Mouse (Mus musculus) forebrain, embryonic 11.5 days (tissue): ENCODE data around the gene Abhd12b. TPM values are rescaled to one million over a fixed set of nuclear protein-coding genes. Genes with fewer than 3 reads are reported as not detected.

Source experiments
- ATAC-seq: fragments of 200-750 bp; cut with Nextera tagmentation; replicated peaks from 2 replicates; pipeline ENCODE4 v1.8.0; 2017; ENCODE audit warnings: moderate TSS enrichment; ENCODE audit not compliant: low FRiP score
- DNase-seq: peaks from one replicate; pipeline ENCODE4 v3.0.0-alpha.2; 2017; ENCODE audit warnings: low spot score
- H3K27ac ChIP-seq: fragments of 300-500 bp; sonication (generic); 2 replicates; pipeline ENCODE4 v1.5.1; 2014; ENCODE audit warnings: low read depth, low read length
- H3K27me3 ChIP-seq: fragments of 300-500 bp; sonication (generic); 2 replicates; pipeline ENCODE4 v1.6.1; 2014; ENCODE audit warnings: mild to moderate bottlenecking, low read length, mixed read lengths; ENCODE audit not compliant: control insufficient read depth, insufficient read depth
- H3K36me3 ChIP-seq: fragments of 300-500 bp; sonication (generic); 2 replicates; pipeline ENCODE4 v1.6.1; 2014; ENCODE audit warnings: mild to moderate bottlenecking, low read length, moderate library complexity, mixed read lengths; ENCODE audit not compliant: control insufficient read depth, insufficient read depth
- H3K4me1 ChIP-seq: fragments of 300-500 bp; sonication (generic); replicated peaks from 2 replicates; pipeline ENCODE4 v1.6.1; 2014; ENCODE audit warnings: low read length, mixed read lengths; ENCODE audit not compliant: control insufficient read depth, insufficient read depth
- H3K4me2 ChIP-seq: fragments of 300-500 bp; sonication (generic); 2 replicates; pipeline ENCODE4 v1.6.1; 2014; ENCODE audit warnings: low read depth, mild to moderate bottlenecking, low read length, moderate library complexity, mixed read lengths; ENCODE audit not compliant: severe bottlenecking
- H3K4me3 ChIP-seq: fragments of 300-500 bp; sonication (generic); 2 replicates; pipeline ENCODE4 v1.5.1; 2014; ENCODE audit warnings: low read depth, low read length
- H3K9ac ChIP-seq: fragments of 300-500 bp; sonication (generic); 2 replicates; pipeline ENCODE4 v1.6.1; 2014; ENCODE audit warnings: low read length
- H3K9me3 ChIP-seq: fragments of 300-500 bp; sonication (generic); 2 replicates; pipeline ENCODE4 v1.6.1; 2016; ENCODE audit warnings: low read length, mixed read lengths; ENCODE audit not compliant: control insufficient read depth
- WGBS: fragments of 180-500 bp; shearing (Covaris S2); extraction: QIAGEN DNeasy Blood & Tissue Kit; methylation state at CpG from one replicate; pipeline ENCODE4 v1.1.7; 2014; 5-methylcytosine and 5-hydroxymethylcytosine counted together
- polyA plus RNA-seq: library from polyadenylated mRNA; unstranded; fragments of >200 nt; fragmentation: Nextera tagmentation; extraction: Ambion mirVana; gene quantifications from 2 replicates; pipeline ENCODE4 v1.2.1, GENCODE M21; 2014

Gene Abhd12b
- polyA plus RNA-seq, 1 experiment from 2014 or later, result not detected

GRCm38 (mm10) chr12:70131042-70131675 lies 22.8 kb upstream of the Abhd12b start:
- no peak for ATAC-seq
- no peaks in the 10 kb centered on the region for H3K36me3 ChIP-seq
- H3K9me3 ChIP-seq, result no peaks in the 10 kb centered on the region
- no peak overlapping the region for H3K27ac ChIP-seq
- H3K4me3 ChIP-seq, result no peak overlapping the region
- no peak overlapping the region for H3K9ac ChIP-seq
- H3K4me1 ChIP-seq, result no peaks in the 10 kb centered on the region
- no peak overlapping the region for H3K4me2 ChIP-seq
- no peak for DNase-seq
- no peaks in the 10 kb centered on the region for H3K27me3 ChIP-seq
- 48% methylated on average over 20 of the region's 20 CpGs for WGBS

- Histone ChIP-seq H3K9me3 (no peaks in the 10 kb centered on the region), H3K4me3 (no peak overlapping the region), H3K27ac (no peak overlapping the region), H3K36me3 (no peaks in the 10 kb centered on the region), H3K4me1 (no peaks in the 10 kb centered on the region), H3K9ac (no peak overlapping the region), H3K4me2 (no peak overlapping the region), H3K27me3 (no peaks in the 10 kb centered on the region)
- WGBS, result 88% methylated on average over 20 of the region's 20 CpGs
- DNase-seq (no peak), ATAC-seq (no peak)
These were observed 19.2 kb upstream of the Abhd12b start for GRCm38 (mm10) chr12:70134627-70135235.

- H3K27ac ChIP-seq, result no peak overlapping the region
- no peak for ATAC-seq
- 74% methylated on average over 12 of the region's 12 CpGs for WGBS
These were observed 17.7 kb upstream of the Abhd12b start for GRCm38 (mm10) chr12:70136185-70136756.

GRCm38 (mm10) chr12:70137095-70137494 lies 16.8 kb upstream of the Abhd12b start:
- Histone ChIP-seq H3K27ac (no peak overlapping the region), H3K4me1 (no peaks in the 10 kb centered on the region), H3K36me3 (no peaks in the 10 kb centered on the region), H3K27me3 (no peaks in the 10 kb centered on the region), H3K9me3 (no peaks in the 10 kb centered on the region), H3K9ac (no peak overlapping the region), H3K4me2 (no peak overlapping the region), H3K4me3 (no peak overlapping the region)
- ATAC-seq (no peak), DNase-seq (no peak)
- 82% methylated on average over 4 of the region's 4 CpGs for WGBS

More at GRCm38 (mm10) chr12:70136185-70136756, 17.7 kb upstream of the Abhd12b start:
- no peaks in the 10 kb centered on the region for H3K9me3 ChIP-seq
- H3K4me2 ChIP-seq, result no peak overlapping the region
- no peak for DNase-seq
- H3K4me3 ChIP-seq, result no peak overlapping the region
- H3K27me3 ChIP-seq, result no peaks in the 10 kb centered on the region
- no peak overlapping the region for H3K9ac ChIP-seq
- no peaks in the 10 kb centered on the region for H3K4me1 ChIP-seq
- no peaks in the 10 kb centered on the region for H3K36me3 ChIP-seq

GRCm38 (mm10) chr12:70137626-70138025 lies 16.3 kb upstream of the Abhd12b start:
- Histone ChIP-seq H3K9me3 (no peaks in the 10 kb centered on the region), H3K4me1 (no peaks in the 10 kb centered on the region), H3K4me3 (no peak overlapping the region), H3K27ac (no peak overlapping the region), H3K36me3 (no peaks in the 10 kb centered on the region), H3K9ac (no peak overlapping the region), H3K4me2 (no peak overlapping the region), H3K27me3 (no peaks in the 10 kb centered on the region)
- 86% methylated on average over 9 of the region's 9 CpGs for WGBS
- ATAC-seq (no peak), DNase-seq (no peak)

GRCm38 (mm10) chr12:70139871-70140270 lies 14.1 kb upstream of the Abhd12b start:
- H3K27me3 ChIP-seq, result no peaks in the 10 kb centered on the region
- H3K27ac ChIP-seq, result no peak overlapping the region
- no peak overlapping the region for H3K4me3 ChIP-seq
- H3K9me3 ChIP-seq, result no peaks in the 10 kb centered on the region
- no peak for ATAC-seq
- H3K4me1 ChIP-seq, result no peaks in the 10 kb centered on the region
- H3K4me2 ChIP-seq, result no peak overlapping the region
- WGBS, result 66% methylated on average over 4 of the region's 4 CpGs
- no peaks in the 10 kb centered on the region for H3K36me3 ChIP-seq
- DNase-seq, result no peak
- no peak overlapping the region for H3K9ac ChIP-seq

GRCm38 (mm10) chr12:70140542-70140941 lies 13.4 kb upstream of the Abhd12b start:
- no peaks in the 10 kb centered on the region for H3K36me3 ChIP-seq
- no peaks in the 10 kb centered on the region for H3K9me3 ChIP-seq
- H3K27me3 ChIP-seq, result no peaks in the 10 kb centered on the region
- H3K4me1 ChIP-seq, result no peaks in the 10 kb centered on the region
- H3K4me3 ChIP-seq, result no peak overlapping the region
- no peak for ATAC-seq
- no peak overlapping the region for H3K4me2 ChIP-seq
- WGBS, result 87% methylated on average over 5 of the region's 5 CpGs
- H3K9ac ChIP-seq, result no peak overlapping the region
- H3K27ac ChIP-seq, result no peak overlapping the region
- no peak for DNase-seq

GRCm38 (mm10) chr12:70140993-70141576 lies 12.9 kb upstream of the Abhd12b start:
- Histone ChIP-seq H3K36me3 (no peaks in the 10 kb centered on the region), H3K4me3 (no peak overlapping the region), H3K4me1 (no peaks in the 10 kb centered on the region), H3K27ac (no peak overlapping the region), H3K27me3 (no peaks in the 10 kb centered on the region), H3K9ac (no peak overlapping the region), H3K4me2 (no peak overlapping the region), H3K9me3 (no peaks in the 10 kb centered on the region)
- 90% methylated on average over 5 of the region's 5 CpGs for whole genome bisulfite sequencing
- no peak for DNase-seq
- ATAC-seq, result no peak
